Mouse (Mus musculus) ES-E14 (cell line): ENCODE data around the gene Pappa2.

Source experiments
- CHD2 ChIP-seq: IDR thresholded peaks from 2 replicates; pipeline ENCODE4 v1.6.1; 2014; ENCODE audit warnings: mild to moderate bottlenecking, low read depth, low read length, inconsistent platforms
- HCFC1 ChIP-seq: IDR thresholded peaks from 2 replicates; pipeline ENCODE4 v1.6.1; 2012; ENCODE audit warnings: low read length, inconsistent platforms, borderline replicate concordance; ENCODE audit not compliant: insufficient read depth
- MAFK ChIP-seq: IDR thresholded peaks from 2 replicates; pipeline ENCODE4 v1.6.1; 2014; ENCODE audit warnings: mild to moderate bottlenecking, low read depth, low read length, inconsistent platforms; ENCODE audit not compliant: insufficient read depth
- ZC3H11A ChIP-seq: IDR thresholded peaks from 2 replicates; pipeline ENCODE4 v1.6.1; 2012; ENCODE audit warnings: low read depth, mild to moderate bottlenecking, inconsistent platforms, low read length, borderline replicate concordance
- ZNF384 ChIP-seq: IDR thresholded peaks from 2 replicates; pipeline ENCODE4 v1.6.1; 2012; ENCODE audit warnings: low read depth, low read length, inconsistent platforms

DNA sequence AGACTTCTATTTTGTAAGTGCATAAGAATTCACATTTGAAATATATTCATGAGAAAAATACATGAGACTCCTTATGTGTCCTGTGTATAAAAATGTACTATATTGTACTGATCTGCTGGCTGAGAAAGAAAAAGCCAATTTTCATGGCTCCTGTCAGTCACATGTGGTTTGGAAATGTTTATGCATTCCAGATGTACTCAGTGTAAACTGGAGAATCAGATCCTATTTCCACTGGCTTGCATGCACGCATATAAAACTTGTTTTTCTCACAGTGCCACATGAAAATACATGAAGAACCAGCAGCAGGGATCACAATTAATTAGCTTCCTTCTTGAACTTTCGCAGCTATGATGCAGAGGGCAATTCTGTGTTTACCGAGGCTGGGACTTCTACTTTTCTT, 168.4 kb downstream of the Pappa2 start:
- TF ChIP-seq MAFK, result no peak
- TF ChIP-seq ZC3H11A, result no peak
- no peak for TF ChIP-seq ZNF384
- no peak for TF ChIP-seq HCFC1
- TF ChIP-seq CHD2, result no peak
